Mouse (Mus musculus) liver, embryonic 14.5 days (tissue): ENCODE results near the gene Fmo6. TPM values are rescaled to one million over a fixed set of nuclear protein-coding genes. Genes with fewer than 3 reads are reported as not detected.

ENCODE experiments used
- ATAC-seq: fragments of 200-750 bp; cut with Nextera tagmentation; 2 replicates; pipeline ENCODE4 v1.8.0; 2017; ENCODE audit warnings: moderate number of reproducible peaks, mild to moderate bottlenecking, moderate library complexity; ENCODE audit not compliant: insufficient read depth
- DNase-seq, 3 experiments: peaks; one replicate each; pipeline ENCODE4 v3.0.0-alpha.2; 2012 to 2013; ENCODE audit warnings: low read depth in 3 of 3, low spot score in 3 of 3
- H3K27ac ChIP-seq: fragments of 300-500 bp; sonication (generic); 2 replicates; pipeline ENCODE4 v1.5.1; 2014; ENCODE audit warnings: moderate library complexity, mild to moderate bottlenecking, control low read depth, inconsistent platforms
- H3K27me3 ChIP-seq: fragments of 300-500 bp; sonication (generic); 2 replicates; pipeline ENCODE4 v1.6.1; 2014; ENCODE audit warnings: mild to moderate bottlenecking, low read length, moderate library complexity; ENCODE audit not compliant: control insufficient read depth, insufficient read depth
- H3K36me3 ChIP-seq: fragments of 300-500 bp; sonication (generic); replicated peaks from 2 replicates; pipeline ENCODE4 v1.6.1; 2014; ENCODE audit warnings: low read depth; ENCODE audit not compliant: control insufficient read depth, insufficient read depth
- H3K4me1 ChIP-seq, 2 experiments: fragments of 200-500 bp in 1 of 2; fragments of 300-500 bp in 1 of 2; sonication (generic) in 1 of 2; replicated peaks; 2 replicates each; pipeline ENCODE4 v1.6.1; 2012 to 2014; ENCODE audit warnings: antibody characterized with exemption in 1 of 2, inconsistent platforms in 1 of 2, low read length in 1 of 2; ENCODE audit not compliant: control insufficient read depth in 2 of 2, insufficient read depth in 2 of 2
- H3K4me2 ChIP-seq: fragments of 300-500 bp; sonication (generic); 2 replicates; pipeline ENCODE4 v1.6.1; 2014; ENCODE audit warnings: low read depth, mild to moderate bottlenecking, control low read depth, moderate library complexity
- H3K4me3 ChIP-seq, 2 experiments: fragments of 200-500 bp in 1 of 2; fragments of 300-500 bp in 1 of 2; sonication (generic) in 1 of 2; 2 replicates each; pipeline ENCODE4 v1.5.1; 2012 to 2014; ENCODE audit warnings: low read depth in 2 of 2, low read length in 2 of 2, mild to moderate bottlenecking in 2 of 2, control low read depth in 1 of 2, inconsistent platforms in 1 of 2, moderate library complexity in 1 of 2; ENCODE audit not compliant: insufficient read depth in 1 of 2
- H3K9ac ChIP-seq: fragments of 300-500 bp; sonication (generic); replicated peaks from 2 replicates; pipeline ENCODE4 v1.6.1; 2014; ENCODE audit warnings: mild to moderate bottlenecking, control low read depth, moderate library complexity
- H3K9me3 ChIP-seq: fragments of 300-500 bp; sonication (generic); 2 replicates; pipeline ENCODE4 v1.6.1; 2016; ENCODE audit warnings: low read length, mixed read lengths; ENCODE audit not compliant: control insufficient read depth
- CTCF ChIP-seq: IDR thresholded peaks from 2 replicates; pipeline ENCODE4 v1.5.1; 2016; ENCODE audit warnings: antibody characterized with exemption, low read depth, control low read depth
- EP300 ChIP-seq: IDR thresholded peaks from 2 replicates; pipeline ENCODE4 v1.6.1; 2016; ENCODE audit warnings: antibody characterized with exemption, low read depth
- WGBS: fragments of 180-500 bp; shearing (Covaris S2); extraction: QIAGEN DNeasy Blood & Tissue Kit; methylation state at CpG from one replicate; pipeline ENCODE4 v1.1.7; 2014; ENCODE audit not compliant: insufficient replicate concordance; 5-methylcytosine and 5-hydroxymethylcytosine counted together
- polyA plus RNA-seq, 2 experiments: library from polyadenylated mRNA; depleted of rRNA in 1 of 2; stranded (reverse) in 1 of 2; unstranded in 1 of 2; fragments of >200 nt; fragmentation: Nextera tagmentation in 1 of 2; extraction: Ambion mirVana in 1 of 2; gene quantifications; 2 replicates each; pipeline versions ENCODE4 v1.2.1 to v1.2.3; 2012 to 2014

The Fmo6 gene
- polyA plus RNA-seq, 2 experiments, result not detected

- Histone ChIP-seq H3K36me3 (no peaks in the 10 kb centered on the region), H3K4me1 (no peaks in the 10 kb centered on the region), H3K27ac (no peak overlapping the region), H3K9me3 (no peaks in the 10 kb centered on the region), H3K4me2 (no peak overlapping the region), H3K27me3 (no peaks in the 10 kb centered on the region), H3K9ac (no peak overlapping the region), H3K4me3 (no peak overlapping the region)
- TF ChIP-seq EP300, result no peak
- peak; percentile 68 for TF ChIP-seq CTCF
- DNase-seq (peak; percentile 12 to 25 (median 22)), ATAC-seq (no peak)
- 39% methylated on average over 6 of the region's 6 CpGs for WGBS
Observed at GRCm38 (mm10) chr1:162895900-162896299, 41.4 kb downstream of the Fmo6 start.

- no peaks in the 10 kb centered on the region for H3K9me3 ChIP-seq
- TF ChIP-seq CTCF, result no peak
- TF ChIP-seq EP300, result no peak
- no peak overlapping the region for H3K4me3 ChIP-seq
- no peaks in the 10 kb centered on the region for H3K36me3 ChIP-seq
- 70% methylated on average over 6 of the region's 6 CpGs for WGBS
- no peak overlapping the region for H3K4me2 ChIP-seq
- H3K9ac ChIP-seq, result no peak overlapping the region
- DNase-seq (no peak), ATAC-seq (no peak)
- H3K4me1 ChIP-seq, result no peaks in the 10 kb centered on the region
- H3K27me3 ChIP-seq, result no peaks in the 10 kb centered on the region
- no peak overlapping the region for H3K27ac ChIP-seq
Observed at GRCm38 (mm10) chr1:162893014-162893413, 44.3 kb downstream of the Fmo6 start.

GRCm38 (mm10) chr1:162891980-162892451 lies 45.3 kb downstream of the Fmo6 start:
- WGBS, result 24% methylated on average over 6 of the region's 6 CpGs
- DNase-seq, result peak in 1 of 3 experiments; percentile 23
- no peak overlapping the region for H3K27ac ChIP-seq

GRCm38 (mm10) chr1:162888646-162889045 lies 48.7 kb downstream of the Fmo6 start:
- H3K4me3 ChIP-seq, result no peak overlapping the region
- no peak overlapping the region for H3K27ac ChIP-seq
- no peak overlapping the region for H3K9ac ChIP-seq
- H3K4me1 ChIP-seq, result no peaks in the 10 kb centered on the region; a peak in 1 of 4 replicates
- H3K27me3 ChIP-seq, result no peaks in the 10 kb centered on the region
- H3K36me3 ChIP-seq, result no peaks in the 10 kb centered on the region
- DNase-seq (no peak), ATAC-seq (no peak)
- H3K9me3 ChIP-seq, result no peaks in the 10 kb centered on the region
- WGBS, result 74% methylated on average over 12 of the region's 12 CpGs
- H3K4me2 ChIP-seq, result no peak overlapping the region
- TF ChIP-seq EP300, result no peak
- no peak for TF ChIP-seq CTCF

More at GRCm38 (mm10) chr1:162891980-162892451, 45.3 kb downstream of the Fmo6 start:
- Histone ChIP-seq H3K4me3 (no peak overlapping the region), H3K4me1 (no peaks in the 10 kb centered on the region), H3K27me3 (no peaks in the 10 kb centered on the region), H3K36me3 (no peaks in the 10 kb centered on the region), H3K9me3 (no peaks in the 10 kb centered on the region), H3K4me2 (no peak overlapping the region), H3K9ac (no peak overlapping the region)
- ATAC-seq, result 0 out of 2 replicates have a peak, but pooled peaks have one; percentile 23
- TF ChIP-seq CTCF (no peak), EP300 (no peak)

- H3K4me2 ChIP-seq, result no peak overlapping the region
- H3K9ac ChIP-seq, result no peak overlapping the region
- H3K27me3 ChIP-seq, result no peaks in the 10 kb centered on the region
- H3K4me1 ChIP-seq, result no peaks in the 10 kb centered on the region; a peak in 1 of 4 replicates
- no peak overlapping the region for H3K4me3 ChIP-seq
- no peak for ATAC-seq
- 77% methylated on average over 7 of the region's 7 CpGs for WGBS
- H3K9me3 ChIP-seq, result no peaks in the 10 kb centered on the region
- TF ChIP-seq CTCF (no peak), EP300 (no peak)
- no peak for DNase-seq
- H3K27ac ChIP-seq, result no peak overlapping the region
- H3K36me3 ChIP-seq, result no peaks in the 10 kb centered on the region
Observed at GRCm38 (mm10) chr1:162887644-162888043, 49.7 kb downstream of the Fmo6 start.
